Mouse (Mus musculus) spleen, adult 12 weeks (tissue): ENCODE data around the gene Plekhb2.

Experiments
- DNase-seq: peaks from one replicate; pipeline ENCODE4 v3.0.0; 2022; ENCODE audit warnings: low spot score

The Plekhb2 gene

DNA sequence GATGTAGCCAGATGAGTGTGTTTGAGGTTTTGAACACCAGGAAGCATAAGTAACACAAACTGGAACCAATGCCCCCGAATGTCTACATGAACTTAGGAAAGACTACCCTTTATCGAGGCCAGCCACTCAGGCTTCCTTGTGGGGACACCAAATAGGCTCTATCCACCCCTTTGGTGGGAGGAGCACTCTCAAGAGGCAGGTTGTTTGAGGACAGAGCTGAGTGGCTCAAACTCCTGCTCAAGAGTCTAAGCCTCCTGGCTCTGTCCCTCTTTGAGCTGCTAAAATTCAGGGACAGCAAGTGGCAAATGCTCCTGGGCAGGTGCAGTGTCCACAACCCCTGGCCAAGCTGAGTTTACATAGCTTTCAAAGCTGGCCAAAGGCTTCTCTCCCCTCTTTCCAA lies 14.9 kb upstream of the Plekhb2 start:
- DNase-seq = no peak

DNA sequence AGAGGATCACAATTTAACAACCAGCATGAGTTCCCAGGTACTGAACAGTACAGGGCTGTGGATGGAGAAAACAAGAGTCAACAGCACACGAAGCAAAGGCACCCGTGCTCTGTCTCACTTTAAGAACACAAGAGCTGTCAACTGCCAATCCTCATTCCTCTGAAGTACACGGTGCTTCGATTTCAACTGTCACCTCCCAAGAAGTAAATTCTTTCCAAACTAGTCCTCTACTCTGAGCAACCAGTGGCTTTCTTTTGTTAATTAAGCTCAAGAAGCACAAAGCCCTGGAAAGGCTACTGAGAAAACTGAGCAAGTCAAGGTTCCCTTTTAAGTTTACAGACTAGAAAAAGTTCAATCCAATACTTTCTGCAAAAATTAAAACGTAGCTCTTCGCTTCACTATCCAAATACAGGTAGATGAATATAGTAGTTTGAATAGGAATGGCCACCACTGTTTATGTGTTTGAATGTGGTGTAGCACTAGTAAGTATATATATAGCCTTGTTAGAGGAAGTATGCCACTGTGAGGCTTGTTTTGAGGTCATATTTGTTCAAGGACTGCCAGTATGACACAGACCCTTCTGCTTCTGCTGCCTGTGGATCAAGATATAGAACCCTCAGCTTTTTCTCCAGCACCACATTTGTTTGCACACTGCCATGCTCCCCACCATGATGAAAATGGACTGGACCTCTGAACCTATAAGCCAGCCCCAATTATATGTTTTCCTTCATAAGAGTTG lies 11.7 kb upstream of the Plekhb2 start:
- no peak for DNase-seq

- DNase-seq = no peak
These were observed 10.5 kb upstream of the Plekhb2 start for GRCm38 (mm10) chr1:34839241-34839640.

DNA sequence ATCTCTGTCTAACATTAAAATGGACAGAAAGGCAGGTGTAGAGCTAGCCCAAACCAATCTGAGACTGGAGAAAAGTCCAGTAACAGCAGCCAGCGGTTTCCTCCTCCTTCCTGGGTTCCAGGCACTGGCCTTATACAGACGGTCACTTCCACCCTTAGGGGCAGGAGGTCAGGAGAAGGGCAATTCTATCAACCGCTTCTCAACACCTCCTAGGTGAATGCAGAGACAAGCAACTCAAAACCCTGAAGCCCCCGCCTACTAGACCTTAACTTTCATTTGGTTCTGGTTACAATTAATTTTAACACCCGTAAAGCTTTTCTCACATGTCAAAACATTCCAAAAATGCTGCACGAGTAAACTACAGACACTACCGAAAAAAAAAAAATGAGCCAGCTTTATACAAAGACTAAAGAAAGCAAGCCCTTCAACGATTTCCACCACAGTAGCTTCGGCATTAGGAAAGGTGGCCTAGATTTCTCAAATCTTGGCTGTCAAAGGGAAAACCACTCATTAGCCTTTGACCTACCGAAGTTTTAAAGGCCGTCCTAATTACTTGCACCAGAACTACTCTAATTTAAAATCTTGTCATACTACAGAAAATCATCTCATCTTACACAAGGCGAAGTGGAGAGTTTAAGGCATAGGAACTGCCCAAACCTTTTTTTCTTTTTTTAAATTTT lies 7.9 kb upstream of the Plekhb2 start:
- no peak for DNase-seq

- DNase-seq = no peak
These were observed 7.4 kb upstream of the Plekhb2 start for GRCm38 (mm10) chr1:34842389-34842861.

DNA sequence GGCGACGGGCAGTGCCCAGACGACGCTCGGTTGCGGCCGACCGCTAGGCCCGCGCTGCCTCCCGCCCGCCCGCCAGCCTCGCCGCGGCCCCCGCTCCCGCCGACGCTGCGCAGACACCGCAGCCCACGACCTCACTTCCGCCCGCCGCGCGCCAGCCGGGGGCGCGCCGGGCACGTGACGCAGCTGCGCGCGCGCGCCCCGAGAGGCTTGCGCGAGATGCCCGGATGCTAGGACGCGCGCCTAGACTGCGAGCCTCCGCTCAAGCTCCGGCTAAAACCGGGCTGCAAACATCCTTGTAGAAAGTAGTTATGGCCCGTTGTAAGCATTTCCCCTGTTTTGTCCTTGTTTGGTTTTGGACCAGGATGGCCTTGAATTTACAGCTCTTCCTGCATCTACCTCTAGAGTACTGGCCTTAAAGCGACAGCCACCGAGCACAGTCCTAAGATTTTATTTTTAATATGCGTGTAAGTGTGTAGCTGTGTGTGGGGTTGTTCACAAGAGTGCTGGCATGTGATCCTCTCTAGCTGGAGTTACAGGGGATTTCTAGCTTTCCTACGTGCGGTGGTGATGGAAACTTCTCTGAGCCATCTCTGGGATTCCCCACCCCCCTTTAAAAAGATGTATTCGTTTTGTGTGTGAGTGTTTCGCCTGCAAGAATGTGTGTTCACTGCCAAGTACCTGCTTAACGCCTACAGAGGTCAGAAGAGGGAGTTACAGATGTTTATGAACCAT lies 6.7 kb upstream of the Plekhb2 start, which contains the start of gene Fam168b:
Gene Fam168b, minus strand, starts transcription at position 179 of the 732 bp plus-strand sequence.
- peak; percentile 82 for DNase-seq

GRCm38 (mm10) chr1:34847070-34847469 lies 2.7 kb upstream of the Plekhb2 start:
- no peak for DNase-seq

DNA sequence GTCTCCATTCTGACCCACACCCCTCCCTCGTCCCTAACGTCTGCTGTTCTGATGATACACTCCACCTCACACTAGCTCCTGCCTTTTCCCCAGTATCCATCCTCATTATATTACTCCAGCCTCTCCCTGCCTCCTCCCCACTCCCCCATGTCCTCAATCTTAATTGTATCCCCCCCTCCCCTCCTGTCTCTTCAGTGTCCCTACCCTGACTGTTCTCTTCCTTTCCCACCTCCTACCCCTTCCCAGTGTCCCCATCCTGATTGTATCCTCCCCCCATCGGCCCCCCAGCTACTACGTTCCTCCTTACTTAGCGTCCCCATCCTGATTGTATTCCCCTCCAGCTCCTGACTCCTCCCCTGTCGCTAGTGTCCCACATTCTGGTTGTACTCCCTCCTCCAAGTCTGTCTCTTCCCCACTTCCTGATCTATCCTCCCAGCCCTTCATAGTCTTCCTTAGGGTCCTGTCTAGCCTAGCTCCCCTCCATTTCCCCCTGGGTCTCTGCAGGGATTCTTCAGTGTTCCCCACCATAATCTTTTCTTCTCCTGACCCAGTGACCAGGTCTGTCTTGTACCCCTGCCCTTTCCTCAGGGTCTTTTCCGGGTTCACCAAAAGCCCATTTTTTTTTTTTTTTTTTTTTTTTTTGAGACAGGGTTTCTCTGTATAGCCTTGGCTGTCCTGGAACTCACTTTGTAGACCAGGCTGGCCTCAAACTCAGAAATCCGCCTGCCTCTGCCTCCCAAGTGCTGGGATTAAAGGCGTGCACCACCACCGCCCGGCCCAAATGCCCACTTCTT lies 764 bp downstream of the Plekhb2 start:
- DNase-seq = no peak

DNA sequence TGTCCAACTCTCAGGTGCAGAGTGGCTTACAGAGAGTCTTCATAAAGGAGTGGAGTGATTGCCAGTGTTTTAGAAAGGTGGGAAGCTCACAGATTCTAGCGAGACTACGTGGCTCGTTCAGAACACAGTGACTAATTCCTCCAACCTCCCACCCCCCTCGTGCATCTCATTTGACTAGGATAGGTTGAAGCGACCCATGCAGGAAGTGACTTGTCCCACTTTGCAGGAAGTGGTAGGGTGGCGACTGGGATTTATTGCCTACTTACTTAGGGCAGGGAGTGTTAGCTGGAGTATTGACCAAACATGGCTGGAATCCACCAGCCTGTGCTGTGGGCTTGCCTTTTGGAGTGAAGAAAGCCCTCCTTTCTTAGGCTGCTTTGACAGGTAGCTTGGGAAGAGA lies 1.8 kb downstream of the Plekhb2 start:
- DNase-seq = no peak

GRCm38 (mm10) chr1:34852116-34852878 lies 2.5 kb downstream of the Plekhb2 start:
- no peak for DNase-seq

- no peak for DNase-seq
These were observed 4.0 kb downstream of the Plekhb2 start for GRCm38 (mm10) chr1:34853786-34854185.

- DNase-seq = no peak
These were observed 5.4 kb downstream of the Plekhb2 start for GRCm38 (mm10) chr1:34855056-34855739.

- DNase-seq = no peak
These were observed 8.9 kb downstream of the Plekhb2 start for GRCm38 (mm10) chr1:34858671-34859070.

GRCm38 (mm10) chr1:34859761-34860160 lies 10.0 kb downstream of the Plekhb2 start:
- no peak for DNase-seq

DNA sequence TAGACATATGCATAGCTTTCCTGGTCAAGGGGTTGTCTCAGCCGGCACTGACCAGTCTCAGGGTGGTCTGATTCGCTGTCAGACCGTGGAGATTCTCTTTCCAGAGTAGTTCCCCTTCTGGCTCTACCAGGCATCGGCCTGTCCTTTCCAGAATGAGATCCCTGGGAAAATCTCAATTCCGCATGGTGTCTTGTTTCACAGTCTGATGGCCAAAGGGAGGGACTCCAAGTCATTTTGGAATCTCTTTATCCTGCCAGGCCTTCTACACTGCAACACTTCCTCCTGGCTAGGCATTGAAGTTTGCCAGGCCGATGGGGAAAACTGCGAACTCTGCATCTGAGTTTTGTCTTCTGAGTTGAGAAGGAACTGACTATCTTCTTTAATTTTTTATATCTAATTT lies 10.4 kb downstream of the Plekhb2 start:
- DNase-seq = no peak

- DNase-seq = no peak
These were observed 13.1 kb downstream of the Plekhb2 start for GRCm38 (mm10) chr1:34862877-34863276.

- DNase-seq = no peak
These were observed 13.5 kb downstream of the Plekhb2 start for GRCm38 (mm10) chr1:34863323-34863722.

GRCm38 (mm10) chr1:34864243-34864642 lies 14.5 kb downstream of the Plekhb2 start:
- no peak for DNase-seq

DNA sequence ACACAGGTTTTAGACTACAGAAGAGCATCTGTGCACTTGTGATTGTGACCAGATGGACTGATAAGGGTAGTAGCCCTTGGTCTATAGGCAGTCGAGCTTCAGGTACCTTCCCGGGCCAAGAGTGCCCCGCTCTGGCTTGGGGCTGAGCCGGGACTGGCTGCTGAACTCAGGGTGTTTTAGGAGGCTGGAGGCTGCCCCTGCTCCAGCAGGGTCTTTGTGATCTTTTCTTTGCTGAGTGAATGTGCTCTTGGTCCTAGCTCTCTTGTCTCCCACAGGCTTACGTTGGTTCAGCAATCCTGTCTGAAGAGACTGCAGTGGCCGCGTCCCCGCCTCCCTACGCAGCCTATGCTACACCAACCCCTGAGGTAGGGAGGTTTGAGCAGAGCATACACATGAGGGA lies 16.1 kb downstream of the Plekhb2 start:
- no peak for DNase-seq

DNA sequence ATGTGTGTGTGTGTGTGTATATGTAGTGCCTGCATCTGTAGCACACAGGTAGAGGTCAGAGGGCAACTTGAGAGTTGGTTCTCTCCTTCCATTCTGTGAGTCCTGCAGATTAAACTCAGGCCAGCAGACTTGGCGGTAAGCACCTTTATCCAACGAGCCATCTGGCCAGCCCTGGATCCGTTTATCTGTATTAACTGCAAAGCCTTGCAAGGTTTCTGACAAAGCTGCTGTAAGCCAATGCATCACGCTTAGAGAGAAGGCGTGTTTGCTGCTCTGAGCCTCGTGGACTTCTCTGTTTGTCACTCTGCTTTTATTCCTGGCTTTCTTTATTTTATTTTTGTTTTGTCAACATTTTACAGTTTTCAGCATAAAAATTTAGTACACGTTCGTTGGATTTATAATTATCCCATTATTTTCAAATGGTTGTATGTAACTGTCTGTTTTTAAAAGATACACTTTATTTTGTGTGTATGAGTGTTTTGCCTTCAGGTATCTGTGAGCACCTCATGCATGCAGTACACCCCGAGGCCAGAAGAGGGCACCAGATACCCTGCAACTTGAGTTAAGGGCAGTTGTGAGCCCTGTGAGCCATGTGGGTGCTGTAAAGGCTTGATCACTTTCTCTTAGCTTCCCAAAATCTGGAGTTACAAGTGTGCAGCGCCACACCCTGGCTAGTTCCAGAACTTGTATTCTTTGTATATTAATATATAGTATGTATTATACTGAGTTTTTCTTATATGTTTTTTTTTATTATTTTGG lies 17.2 kb downstream of the Plekhb2 start:
- peak; percentile 73 for DNase-seq
